Mouse (Mus musculus) testis, adult 2 months (tissue): ENCODE results near the gene Fancl.

Source experiments
- CTCF ChIP-seq: fragments of 200-500 bp; IDR thresholded peaks from 2 replicates; pipeline ENCODE4 v1.5.1; 2012; ENCODE audit warnings: low read depth, mild to moderate bottlenecking, inconsistent platforms, low read length, moderate library complexity; ENCODE audit not compliant: control insufficient read depth, insufficient read depth, insufficient replicate concordance
- POLR2A ChIP-seq: fragments of 200-500 bp; IDR thresholded peaks from 2 replicates; pipeline ENCODE4 v1.6.1; 2012; ENCODE audit warnings: low read depth, mild to moderate bottlenecking, inconsistent platforms, low read length, moderate library complexity; ENCODE audit not compliant: control insufficient read depth

DNA sequence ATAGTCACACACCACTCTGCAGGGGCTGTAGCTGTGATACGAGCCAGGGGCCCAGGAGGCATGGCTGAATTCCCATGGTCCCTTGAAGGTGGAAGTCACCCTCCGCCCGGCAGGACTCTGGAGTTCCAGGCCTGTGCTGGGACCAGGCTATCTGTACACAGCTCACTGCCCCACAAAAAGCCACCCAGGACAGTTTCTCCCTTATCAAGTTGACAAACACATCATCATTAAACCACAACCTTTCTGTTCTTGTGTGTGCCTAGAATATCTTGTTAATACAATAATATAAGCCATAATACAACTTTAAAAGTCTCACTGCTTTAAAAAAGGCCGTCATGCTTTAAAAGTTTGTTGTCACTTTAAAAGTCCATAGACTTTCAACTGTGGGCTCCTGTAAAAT is 68.1 kb downstream of the Fancl start:
- TF ChIP-seq POLR2A: no peak
- TF ChIP-seq CTCF: no peak
